Mouse (Mus musculus) stomach, embryonic 16.5 days (tissue): Measurements from ENCODE around the gene Cda. TPM values are rescaled to one million over a fixed set of nuclear protein-coding genes. Genes with fewer than 3 reads are reported as not detected.

Source experiments
- ATAC-seq: fragments of 200-750 bp; cut with Nextera tagmentation; 2 replicates; pipeline ENCODE4 v1.8.0; 2017; ENCODE audit warnings: moderate number of reproducible peaks, moderate TSS enrichment; ENCODE audit not compliant: insufficient read depth, low FRiP score
- H3K27ac ChIP-seq: fragments of 300-500 bp; sonication (generic); 2 replicates; pipeline ENCODE4 v1.5.1; 2014; ENCODE audit warnings: low read length
- H3K27me3 ChIP-seq: fragments of 300-500 bp; sonication (generic); 2 replicates; pipeline ENCODE4 v1.6.1; 2014; ENCODE audit warnings: low read length, control low read depth, mixed read lengths; ENCODE audit not compliant: control insufficient read depth, insufficient read depth
- H3K36me3 ChIP-seq: fragments of 300-500 bp; sonication (generic); 2 replicates; pipeline ENCODE4 v1.6.1; 2014; ENCODE audit warnings: low read length; ENCODE audit not compliant: control insufficient read depth, insufficient read depth
- H3K4me1 ChIP-seq: fragments of 300-500 bp; sonication (generic); 2 replicates; pipeline ENCODE4 v1.6.1; 2014; ENCODE audit warnings: low read length, control low read depth, mixed read lengths; ENCODE audit not compliant: control insufficient read depth, insufficient read depth
- H3K4me2 ChIP-seq: fragments of 300-500 bp; sonication (generic); 2 replicates; pipeline ENCODE4 v1.6.1; 2014; ENCODE audit warnings: low read depth, low read length, mixed read lengths
- H3K4me3 ChIP-seq: fragments of 300-500 bp; sonication (generic); replicated peaks from 2 replicates; pipeline ENCODE4 v1.5.1; 2014; ENCODE audit warnings: mild to moderate bottlenecking, low read length
- H3K9ac ChIP-seq: fragments of 300-500 bp; sonication (generic); 2 replicates; pipeline ENCODE4 v1.6.1; 2014; ENCODE audit warnings: low read length
- H3K9me3 ChIP-seq: fragments of 300-500 bp; sonication (generic); replicated peaks from 2 replicates; pipeline ENCODE4 v1.6.1; 2016; ENCODE audit warnings: low read length, control low read depth; ENCODE audit not compliant: control insufficient read depth
- WGBS: fragments of 180-500 bp; shearing (Covaris S2); extraction: QIAGEN DNeasy Blood & Tissue Kit; methylation state at CpG from one replicate; pipeline ENCODE4 v1.1.7; 2014; 5-methylcytosine and 5-hydroxymethylcytosine counted together
- polyA plus RNA-seq: library from polyadenylated mRNA; unstranded; fragments of >200 nt; fragmentation: Nextera tagmentation; extraction: Ambion mirVana; gene quantifications from 2 replicates; pipeline ENCODE4 v1.2.1, GENCODE M21; 2015

The Cda gene
- polyA plus RNA-seq, 1 experiment from 2014 or later, result 14.9 TPM

GRCm38 (mm10) chr4:138311595-138311994 lies 56.2 kb downstream of the Cda start:
- Histone ChIP-seq H3K4me3 (no peak overlapping the region), H3K9ac (no peak overlapping the region), H3K4me1 (peaks cover 3% of the 10 kb centered on the region; the same call in 1 of the 2 replicates), H3K27ac (no peak overlapping the region), H3K27me3 (no peaks in the 10 kb centered on the region), H3K36me3 (peaks cover 42% of the 10 kb centered on the region), H3K4me2 (no peak overlapping the region), H3K9me3 (no peaks in the 10 kb centered on the region)
- whole genome bisulfite sequencing, result 55% methylated on average over 8 of the region's 8 CpGs
- ATAC-seq, result peak; percentile 48; the same call in 1 of the 2 replicates

- Histone ChIP-seq H3K27ac (no peak overlapping the region), H3K9ac (no peak overlapping the region), H3K9me3 (no peaks in the 10 kb centered on the region), H3K4me3 (no peak overlapping the region), H3K36me3 (peaks cover 39% of the 10 kb centered on the region), H3K27me3 (no peaks in the 10 kb centered on the region), H3K4me2 (no peak overlapping the region), H3K4me1 (peaks cover 9% of the 10 kb centered on the region; the same call in 1 of the 2 replicates)
- ATAC-seq, result no peak
- WGBS, result 91% methylated on average over 19 of the region's 19 CpGs
Measured at GRCm38 (mm10) chr4:138310311-138310910, 57.4 kb downstream of the Cda start.

- Histone ChIP-seq H3K4me1 (peaks cover 16% of the 10 kb centered on the region), H3K27me3 (no peaks in the 10 kb centered on the region), H3K36me3 (peaks cover 28% of the 10 kb centered on the region), H3K27ac (no peak overlapping the region), H3K9me3 (no peaks in the 10 kb centered on the region), H3K4me2 (no peak overlapping the region), H3K9ac (no peak overlapping the region), H3K4me3 (no peak overlapping the region)
- ATAC-seq, result no peak
- 84% methylated on average over 12 of the region's 12 CpGs for WGBS
Measured at GRCm38 (mm10) chr4:138307739-138308138, 60.1 kb downstream of the Cda start.

- H3K4me3 ChIP-seq, result no peak overlapping the region
- H3K9ac ChIP-seq, result peak overlapping the region; percentile 11; the same call in 1 of the 2 replicates
- no peaks in the 10 kb centered on the region for H3K27me3 ChIP-seq
- H3K27ac ChIP-seq, result no peak overlapping the region
- H3K4me2 ChIP-seq, result no peak overlapping the region
- peaks cover 16% of the 10 kb centered on the region for H3K4me1 ChIP-seq
- peaks cover 22% of the 10 kb centered on the region for H3K36me3 ChIP-seq
- WGBS, result 86% methylated on average over 3 of the region's 3 CpGs
- ATAC-seq, result no peak
- no peaks in the 10 kb centered on the region for H3K9me3 ChIP-seq
Measured at GRCm38 (mm10) chr4:138307025-138307424, 60.8 kb downstream of the Cda start.

- H3K4me2 ChIP-seq, result peak within 1 kb of the TSS; percentile 72
- peak within 1 kb of the TSS; percentile 81 for H3K27ac ChIP-seq
- ATAC-seq, result peak; percentile 98
- H3K36me3 ChIP-seq, result 0 out of 2 replicates have a peak, but pooled peaks cover 5% of the 10 kb centered on the region
- H3K9me3 ChIP-seq, result no peaks in the 10 kb centered on the region
- H3K9ac ChIP-seq, result peak within 1 kb of the TSS; percentile 97
- peaks cover 16% of the 10 kb centered on the region for H3K4me1 ChIP-seq
- under 1% methylated on average over 64 of the region's 64 CpGs for WGBS
- no peaks in the 10 kb centered on the region for H3K27me3 ChIP-seq
- peak within 1 kb of the TSS; percentile 98 for H3K4me3 ChIP-seq
Measured at GRCm38 (mm10) chr4:138304340-138305104, 63.3 kb downstream of the Cda start, which contains the start of gene Ddost. Gene Ddost (plus strand): TSS chr4:138304730.

- WGBS, result 9% methylated on average over 18 of the region's 18 CpGs
- H3K36me3 ChIP-seq, result 0 out of 2 replicates have a peak, but pooled peaks cover 5% of the 10 kb centered on the region
- peaks cover 16% of the 10 kb centered on the region for H3K4me1 ChIP-seq
- H3K4me3 ChIP-seq, result peak overlapping the region; percentile 98
- ATAC-seq, result no peak
- no peaks in the 10 kb centered on the region for H3K9me3 ChIP-seq
- H3K27ac ChIP-seq, result peak overlapping the region; percentile 64; the same call in 1 of the 2 replicates
- H3K4me2 ChIP-seq, result peak overlapping the region; percentile 72
- no peaks in the 10 kb centered on the region for H3K27me3 ChIP-seq
- H3K9ac ChIP-seq, result peak overlapping the region; percentile 84
Measured at GRCm38 (mm10) chr4:138303742-138304141, 64.0 kb downstream of the Cda start.

GRCm38 (mm10) chr4:138303011-138303410 lies 64.8 kb downstream of the Cda start:
- Histone ChIP-seq H3K9me3 (no peaks in the 10 kb centered on the region), H3K4me2 (no peak overlapping the region; the same call in 1 of the 2 replicates), H3K36me3 (0 out of 2 replicates have a peak, but pooled peaks cover 5% of the 10 kb centered on the region), H3K27me3 (no peaks in the 10 kb centered on the region), H3K4me1 (peaks cover 16% of the 10 kb centered on the region), H3K9ac (no peak overlapping the region), H3K27ac (no peak overlapping the region), H3K4me3 (no peak overlapping the region)
- WGBS, result 89% methylated on average over 3 of the region's 3 CpGs
- ATAC-seq, result no peak

- Histone ChIP-seq H3K4me1 (peaks cover 13% of the 10 kb centered on the region), H3K27ac (no peak overlapping the region), H3K36me3 (no peaks in the 10 kb centered on the region), H3K4me3 (no peak overlapping the region), H3K9me3 (no peaks in the 10 kb centered on the region), H3K4me2 (no peak overlapping the region), H3K9ac (no peak overlapping the region), H3K27me3 (no peaks in the 10 kb centered on the region)
- 84% methylated on average over 10 of the region's 10 CpGs for WGBS
- no peak for ATAC-seq
Measured at GRCm38 (mm10) chr4:138301271-138301780, 66.5 kb downstream of the Cda start.
